Mouse (Mus musculus) Patski (cell line): ENCODE data around the gene Rev1. TPM values are rescaled to one million over a fixed set of nuclear protein-coding genes. Genes with fewer than 3 reads are reported as not detected.
"Not testable (repeated sequence)": the region's sequence is repeated elsewhere in the genome, so short reads cannot be mapped to it uniquely, and the experiment has no call there.

Source experiments
- ATAC-seq: fragments of 100-300 bp; one replicate; pipeline ENCODE4 v1.8.0; 2021
- CTCF ChIA-PET: fragments of 350-600 bp; sonication (Branson Sonifier 250); formaldehyde crosslinking; loops from one replicate; lab custom pipeline; 2022; ENCODE audit warnings: inconsistent platforms; lab: Charles Lee
- POLR2A ChIA-PET: fragments of 350-600 bp; sonication (Branson Sonifier 250); formaldehyde crosslinking; loops from one replicate; lab custom pipeline; 2022; ENCODE audit warnings: antibody characterized with exemption, inconsistent platforms; lab: Charles Lee
- DNase-seq: peaks from one replicate; pipeline ENCODE4 v3.0.0-alpha.2; 2011; ENCODE audit warnings: low read depth, low spot score
- H3K27me3 ChIP-seq: fragments of 371-371 bp; one replicate; pipeline ENCODE4 v1.5.1; 2021
- CTCF ChIP-seq: fragments of 100-300 bp; IDR thresholded peaks from one replicate; pipeline ENCODE4 v1.5.1; 2021
- in situ Hi-C: fragments of 300-500 bp; cut with MboI; formaldehyde crosslinking; loops from 3 replicates; pipeline ENCODE4 v1.11.1; 2018; ENCODE audit warnings: low pct_unique_long_range_greater_than_20kb, mixed read lengths
- polyA plus RNA-seq: library from polyadenylated mRNA; unstranded; gene quantifications from one replicate; pipeline ENCODE4 v1.2.3, GENCODE M21; 2021

Gene Rev1
- polyA plus RNA-seq, 1 experiment from 2014 or later = 17.3 TPM

DNA sequence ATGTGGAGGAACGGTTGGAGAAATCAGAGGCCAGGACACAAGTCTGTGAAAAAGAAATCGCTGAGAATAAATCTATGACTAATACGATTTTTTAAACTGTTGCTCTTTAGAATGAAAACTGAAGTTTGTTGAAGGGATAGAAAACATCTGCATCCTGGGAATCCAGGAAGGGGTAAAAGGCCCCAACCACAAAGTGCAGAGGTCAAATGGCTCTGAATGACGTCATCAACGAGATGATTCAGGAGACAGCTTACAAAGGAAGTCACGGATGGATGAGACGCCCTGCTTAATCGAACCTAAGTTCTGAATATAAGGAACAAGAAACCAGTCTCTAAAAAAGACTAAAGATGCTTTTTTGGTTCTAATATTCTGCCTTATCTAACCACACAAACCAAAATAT is 48.3 kb downstream of the Rev1 start:
- no peaks in the 10 kb centered on the region for H3K27me3 ChIP-seq
- in situ Hi-C loops = no loop called here
- TF ChIP-seq CTCF = no peak
- ChIA-PET CTCF (no interaction called here), POLR2A (no interaction called here)
- DNase-seq = no peak
- ATAC-seq = no peak

DNA sequence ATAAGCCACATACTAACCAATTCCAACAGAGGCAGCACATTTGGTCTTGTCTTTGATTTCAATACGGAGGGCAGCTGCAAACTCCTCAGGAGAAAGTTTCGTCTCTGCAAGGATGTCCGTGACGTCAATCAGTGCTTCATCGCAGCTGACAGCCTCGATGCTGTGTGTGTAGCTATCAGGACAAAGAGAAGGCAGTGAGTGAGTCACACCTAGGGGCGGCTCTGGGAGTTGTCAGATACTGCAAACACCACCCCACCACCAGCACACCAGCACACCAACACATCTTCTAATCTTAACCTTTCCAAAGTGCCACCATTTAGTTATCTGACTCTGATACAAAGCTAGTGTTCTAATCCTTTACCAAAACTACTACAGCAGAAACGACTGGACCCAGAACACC is 58.3 kb downstream of the Rev1 start:
- no peak for ATAC-seq
- TF ChIP-seq CTCF = no peak
- H3K27me3 ChIP-seq = no peaks in the 10 kb centered on the region
- ChIA-PET POLR2A (interaction anchor here (0.6 kb wide), 1 partner anchor 215 kb away, joined by 3 read pairs; no protein-coding TSS in a partner anchor), CTCF (no interaction called here)
- in situ Hi-C loops = no loop called here
- no peak for DNase-seq

DNA sequence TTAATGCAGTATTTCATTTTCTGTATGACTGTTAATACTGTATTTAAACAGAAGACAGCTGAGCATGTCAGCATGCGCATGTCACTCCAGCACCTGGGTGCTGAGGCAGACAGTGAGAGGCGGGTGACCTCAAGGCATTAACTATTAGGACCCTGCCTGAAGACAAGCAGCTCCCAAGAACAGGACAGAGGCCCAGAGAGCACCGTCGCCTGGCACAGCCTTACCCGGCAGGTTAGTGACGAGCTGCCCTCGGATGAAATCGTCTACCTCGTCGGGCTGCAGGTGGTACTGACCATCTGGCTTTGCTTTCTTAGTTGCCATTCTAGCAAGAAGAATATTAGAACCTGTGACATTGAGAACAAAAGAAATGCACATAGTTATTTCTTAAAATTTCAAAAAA is 62.3 kb downstream of the Rev1 start:
- CTCF ChIA-PET = interaction anchor here (0.9 to 1.1 kb wide), 2 partner anchors 20 to 34 kb away, joined by 3 read pairs; no protein-coding TSS in a partner anchor
- TF ChIP-seq CTCF = no peak

DNA sequence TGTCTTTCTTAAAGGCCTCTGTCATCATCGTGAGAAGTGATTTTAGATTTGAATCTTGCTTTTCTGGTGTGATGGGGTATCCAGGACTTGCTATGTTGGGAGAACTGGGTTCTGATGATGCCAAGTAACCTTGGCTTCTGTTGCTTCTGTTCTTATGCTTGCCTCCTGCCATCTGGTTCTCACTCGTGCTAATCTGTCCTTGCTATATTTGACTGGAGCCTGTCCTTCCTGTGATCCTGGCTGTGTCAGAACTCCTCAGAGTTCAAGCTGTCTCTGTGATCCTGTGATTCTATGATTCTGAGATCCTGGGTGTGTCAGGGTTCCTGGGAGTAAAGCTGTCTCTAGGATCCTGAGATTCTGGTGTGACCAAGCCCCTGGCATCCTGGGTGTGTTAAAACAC is 67.4 kb downstream of the Rev1 start:
- in situ Hi-C loops, POLR2A ChIA-PET, CTCF ChIA-PET, ATAC-seq, H3K27me3 ChIP-seq, DNase-seq: not testable (repeated sequence)

More for the DNA sequence above, 62.3 kb downstream of the Rev1 start:
- no peak for DNase-seq
- POLR2A ChIA-PET = no interaction called here
- in situ Hi-C loops = no loop called here
- H3K27me3 ChIP-seq = no peaks in the 10 kb centered on the region
- no peak for ATAC-seq

DNA sequence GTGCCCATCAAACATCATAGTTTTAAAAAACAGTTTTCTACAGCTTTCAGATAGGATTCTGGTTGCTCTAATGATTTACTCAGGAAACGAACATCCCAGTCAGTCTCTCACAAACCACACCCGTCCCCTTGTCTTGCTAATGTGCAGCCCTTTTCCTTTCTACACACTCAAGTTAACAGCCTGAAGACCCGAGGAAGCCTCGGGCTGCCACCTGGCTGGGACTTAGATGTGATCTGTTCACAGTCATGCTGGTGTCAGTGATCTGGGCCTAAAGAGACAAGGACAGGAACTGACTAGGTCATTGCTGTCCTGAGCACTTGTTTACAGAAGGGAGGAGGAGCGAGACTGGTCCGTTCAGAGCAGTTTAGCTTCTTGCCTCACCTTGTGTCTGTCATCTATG is 71.2 kb downstream of the Rev1 start:
- CTCF ChIA-PET = no interaction called here
- no peaks in the 10 kb centered on the region for H3K27me3 ChIP-seq
- ATAC-seq (no peak), DNase-seq (no peak)
- in situ Hi-C loops = no loop called here
- POLR2A ChIA-PET = no interaction called here
- TF ChIP-seq CTCF = no peak

DNA sequence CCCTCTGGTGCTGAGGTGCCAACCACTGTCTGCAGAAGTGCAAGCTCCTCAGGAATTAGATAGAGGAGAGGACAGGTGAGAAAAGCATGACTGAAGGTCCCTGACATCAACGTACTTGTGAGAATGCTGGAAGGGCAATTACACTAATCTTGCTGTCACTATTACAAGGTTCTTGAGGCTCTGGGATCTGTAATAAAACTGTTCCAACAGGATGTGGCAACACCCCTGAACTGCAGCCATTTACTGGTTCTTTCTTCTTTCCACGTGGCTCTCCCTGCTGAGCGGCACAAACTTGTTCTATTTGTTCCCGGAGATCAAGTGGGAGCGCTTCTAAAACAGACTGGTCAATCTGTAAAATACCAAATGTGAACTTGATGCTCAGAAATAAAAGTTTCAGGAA is 74.4 kb downstream of the Rev1 start:
- TF ChIP-seq CTCF = no peak
- CTCF ChIA-PET = no interaction called here
- in situ Hi-C loops = no loop called here
- no peak for DNase-seq
- H3K27me3 ChIP-seq = no peaks in the 10 kb centered on the region
- no peak for ATAC-seq
- POLR2A ChIA-PET = no interaction called here

DNA sequence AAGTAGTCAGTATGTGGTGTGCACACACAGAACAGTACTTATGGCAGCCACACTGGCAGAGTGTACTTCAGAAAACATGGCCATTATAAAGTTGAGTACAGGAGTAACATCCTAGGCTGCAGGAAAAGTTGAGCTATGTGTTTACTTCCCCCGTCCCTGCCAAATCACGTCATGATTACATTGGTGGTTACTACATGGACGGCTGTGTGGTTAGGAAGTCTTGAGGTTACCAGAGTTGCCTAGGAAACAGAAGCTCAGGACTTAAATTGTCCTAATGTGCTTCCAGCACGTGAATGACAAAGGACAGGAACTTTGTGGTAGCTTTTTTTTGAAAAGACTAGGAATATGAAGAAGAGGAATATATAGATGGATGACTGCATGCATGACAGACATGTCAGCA is 80.0 kb downstream of the Rev1 start:
- no peaks in the 10 kb centered on the region for H3K27me3 ChIP-seq
- ChIA-PET CTCF (interaction anchor here (1.1 kb wide), 1 partner anchor 17 kb away, joined by 4 read pairs; no protein-coding TSS in a partner anchor), POLR2A (no interaction called here)
- in situ Hi-C loops = no loop called here
- ATAC-seq (no peak), DNase-seq (no peak)
- no peak for TF ChIP-seq CTCF

DNA sequence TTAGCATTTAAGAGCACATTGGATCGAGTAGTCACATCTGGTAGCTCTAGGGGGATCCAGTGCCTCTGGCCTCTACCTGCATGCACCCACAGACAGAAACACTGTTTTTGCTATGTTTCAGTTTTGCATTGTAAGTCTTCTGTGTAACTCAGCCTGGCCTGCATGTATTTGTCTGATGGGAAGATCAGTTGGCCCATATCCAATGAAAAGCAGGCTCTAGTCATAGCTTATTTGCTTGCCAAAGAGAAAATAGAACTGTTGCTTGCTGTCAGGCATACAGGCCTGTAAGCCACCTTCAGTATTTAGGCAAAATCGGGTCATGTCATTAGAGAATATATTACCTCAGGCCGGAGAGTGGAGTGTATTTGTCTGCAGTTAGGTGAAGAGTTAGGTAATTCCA is 81.5 kb downstream of the Rev1 start:
- ChIA-PET CTCF (no interaction called here), POLR2A (no interaction called here)
- ATAC-seq = no peak
- TF ChIP-seq CTCF = no peak
- no peak for DNase-seq
- in situ Hi-C loops = no loop called here
- H3K27me3 ChIP-seq = no peaks in the 10 kb centered on the region

DNA sequence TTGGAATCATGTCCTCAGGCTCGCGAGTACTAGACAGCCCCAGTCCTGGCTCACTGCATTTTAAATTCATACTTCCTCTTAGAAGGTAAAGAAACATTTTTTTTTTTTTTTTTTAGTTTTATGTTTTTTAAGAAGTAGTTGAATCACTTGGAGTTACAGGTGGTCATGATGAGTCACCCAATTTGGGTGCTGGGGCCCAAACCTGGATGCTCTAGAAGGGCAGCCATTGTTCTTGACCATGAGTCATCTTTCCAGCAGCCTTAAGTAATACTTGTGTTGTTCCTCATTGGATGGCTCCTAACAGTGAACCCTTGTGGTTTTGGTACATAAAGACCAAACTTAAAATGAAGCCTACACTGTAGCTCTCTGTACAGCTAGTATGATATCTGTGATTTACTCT is 90.7 kb downstream of the Rev1 start:
- POLR2A ChIA-PET = no interaction called here
- CTCF ChIA-PET = no interaction called here
- TF ChIP-seq CTCF = no peak
- H3K27me3 ChIP-seq = no peaks in the 10 kb centered on the region
- in situ Hi-C loops = no loop called here
- no peak for DNase-seq
- no peak for ATAC-seq

DNA sequence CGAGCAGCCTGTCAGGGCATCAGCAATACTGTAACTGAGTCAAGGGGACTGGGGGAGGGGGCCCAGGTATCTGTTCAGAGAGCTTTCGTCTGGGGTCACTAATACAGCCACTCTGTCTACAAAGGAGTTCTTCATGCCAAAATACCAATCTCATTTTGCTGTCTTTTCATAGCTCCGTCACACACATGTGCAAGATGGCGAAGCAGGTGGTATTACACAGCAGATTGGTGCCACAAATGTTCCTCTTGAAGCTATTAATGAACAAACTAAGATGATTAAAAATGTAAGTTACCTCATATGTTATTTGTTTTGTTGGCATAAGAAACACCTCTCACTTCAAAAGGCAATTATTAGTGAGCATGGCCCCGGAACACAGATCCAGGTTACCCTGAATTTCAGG is 92.2 kb downstream of the Rev1 start:
- DNase-seq (no peak), ATAC-seq (no peak)
- ChIA-PET CTCF (interaction anchor here (1.2 to 1.3 kb wide), 3 partner anchors 9 to 25 kb away, joined by 3 to 5 read pairs (median 4); no protein-coding TSS in a partner anchor), POLR2A (no interaction called here)
- no peaks in the 10 kb centered on the region for H3K27me3 ChIP-seq
- in situ Hi-C loops = no loop called here
- TF ChIP-seq CTCF = no peak

DNA sequence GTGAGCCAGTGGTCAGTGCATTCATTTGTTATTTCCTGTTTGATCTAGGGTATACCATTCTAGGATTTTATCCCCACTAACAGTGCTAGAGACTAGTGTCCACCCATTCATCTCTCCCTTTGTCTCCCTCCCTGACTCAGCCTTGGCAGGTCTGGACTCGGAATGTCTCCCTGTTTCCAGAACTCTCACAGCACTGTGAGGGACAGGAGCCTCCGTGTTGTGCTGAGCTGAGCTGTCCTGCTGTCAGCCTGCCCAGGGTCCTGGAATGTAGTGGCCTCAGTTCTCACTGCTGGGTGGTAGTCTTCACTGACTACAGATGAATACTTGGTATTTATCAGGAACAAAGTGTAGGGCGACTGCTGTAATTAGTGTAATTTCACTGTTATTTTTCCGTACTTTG is 94.1 kb downstream of the Rev1 start:
- in situ Hi-C loops = no loop called here
- ChIA-PET CTCF (no interaction called here), POLR2A (no interaction called here)
- TF ChIP-seq CTCF = no peak
- DNase-seq = no peak
- ATAC-seq = no peak
- H3K27me3 ChIP-seq = no peaks in the 10 kb centered on the region

DNA sequence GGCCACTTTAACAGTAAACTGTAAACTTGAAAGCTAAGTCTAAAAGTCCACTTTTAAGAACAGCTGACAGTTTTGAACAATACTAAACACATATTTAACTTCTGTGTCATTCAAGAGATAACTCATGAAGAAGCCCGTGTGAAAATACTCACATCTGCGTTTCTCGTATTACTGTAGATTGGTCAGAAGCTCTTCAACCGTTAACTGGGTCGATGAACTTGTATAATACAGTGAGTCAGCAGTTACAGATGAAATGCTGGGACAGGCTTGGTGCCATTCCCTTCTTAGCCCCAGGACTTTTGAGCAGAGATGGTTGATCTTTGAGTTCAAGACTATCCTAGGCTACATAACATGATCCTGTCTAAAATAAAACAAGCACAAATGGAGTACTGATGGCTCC is 98.2 kb downstream of the Rev1 start:
- in situ Hi-C loops = no loop called here

More for the DNA sequence above, 98.2 kb downstream of the Rev1 start:
- ChIA-PET POLR2A (no interaction called here), CTCF (interaction anchor here (1.5 to 1.7 kb wide), 2 partner anchors 10 to 18 kb away, joined by 4 read pairs; no protein-coding TSS in a partner anchor)
- no peaks in the 10 kb centered on the region for H3K27me3 ChIP-seq
- no peak for TF ChIP-seq CTCF
- ATAC-seq (no peak), DNase-seq (no peak)
